Mouse (Mus musculus): ENCODE results near the gene Ell.
A peak's percentile ranks its signal among the peaks of the same experiment; 100 is the strongest.

Gene Ell

GRCm38 (mm10) chr8:70598283-70598682 is 59.0 kb downstream of the Ell start:
- DNase-seq (ENCODE audit: low spot score): peak; percentile 91

GRCm38 (mm10) chr8:70598722-70599121 is 59.5 kb downstream of the Ell start:
- peak; percentile 61 for DNase-seq (ENCODE audit: low spot score)

GRCm38 (mm10) chr8:70599507-70600290 is 60.4 kb downstream of the Ell start:
- DNase-seq (ENCODE audit: low spot score): no peak

- DNase-seq (ENCODE audit: low spot score): peak; percentile 80
Observed at GRCm38 (mm10) chr8:70600473-70601270, 61.4 kb downstream of the Ell start.

GRCm38 (mm10) chr8:70601271-70601649 is 62.0 kb downstream of the Ell start:
- DNase-seq (ENCODE audit: low spot score): peak; percentile 98

- no peak for DNase-seq (ENCODE audit: low spot score)
Observed at GRCm38 (mm10) chr8:70602139-70602811, 63.0 kb downstream of the Ell start.

GRCm38 (mm10) chr8:70604558-70604957 is 65.3 kb downstream of the Ell start:
- no peak for DNase-seq (ENCODE audit: low spot score)

GRCm38 (mm10) chr8:70605871-70606779 is 66.9 kb downstream of the Ell start:
- DNase-seq (ENCODE audit: low spot score): no peak

- DNase-seq (ENCODE audit: low spot score): no peak
Observed at GRCm38 (mm10) chr8:70606780-70607602, 67.7 kb downstream of the Ell start.

GRCm38 (mm10) chr8:70607603-70607897 is 68.3 kb downstream of the Ell start:
- DNase-seq (ENCODE audit: low spot score): no peak

- DNase-seq (ENCODE audit: low spot score): peak; percentile 71
Observed at GRCm38 (mm10) chr8:70607898-70608748, 68.9 kb downstream of the Ell start.

- DNase-seq (ENCODE audit: low spot score): no peak
Observed at GRCm38 (mm10) chr8:70608749-70609367, 69.6 kb downstream of the Ell start, which contains the start of gene Ssbp4. Ssbp4 (minus strand) TSS chr8:70608872.

- peak; percentile 86 for DNase-seq (ENCODE audit: low spot score)
Observed at GRCm38 (mm10) chr8:70609368-70609848, 70.2 kb downstream of the Ell start.

GRCm38 (mm10) chr8:70609849-70610795 is 70.9 kb downstream of the Ell start:
- peak; percentile 91 for DNase-seq (ENCODE audit: low spot score)

- DNase-seq (ENCODE audit: low spot score): peak; percentile 82
Observed at GRCm38 (mm10) chr8:70610796-70611771, 71.8 kb downstream of the Ell start.

GRCm38 (mm10) chr8:70611849-70612248 is 72.6 kb downstream of the Ell start:
- peak; percentile 95 for DNase-seq (ENCODE audit: low spot score)

GRCm38 (mm10) chr8:70613763-70614162 is 74.5 kb downstream of the Ell start:
- no peak for DNase-seq (ENCODE audit: low spot score)
